Mouse (Mus musculus): ENCODE data around the gene Ccdc86. TPM values are rescaled to one million over a fixed set of nuclear protein-coding genes. Genes with fewer than 3 reads are reported as not detected.

Gene Ccdc86
- polyA plus RNA-seq, 1 experiment from 2014 or later: 12.1 TPM

DNA sequence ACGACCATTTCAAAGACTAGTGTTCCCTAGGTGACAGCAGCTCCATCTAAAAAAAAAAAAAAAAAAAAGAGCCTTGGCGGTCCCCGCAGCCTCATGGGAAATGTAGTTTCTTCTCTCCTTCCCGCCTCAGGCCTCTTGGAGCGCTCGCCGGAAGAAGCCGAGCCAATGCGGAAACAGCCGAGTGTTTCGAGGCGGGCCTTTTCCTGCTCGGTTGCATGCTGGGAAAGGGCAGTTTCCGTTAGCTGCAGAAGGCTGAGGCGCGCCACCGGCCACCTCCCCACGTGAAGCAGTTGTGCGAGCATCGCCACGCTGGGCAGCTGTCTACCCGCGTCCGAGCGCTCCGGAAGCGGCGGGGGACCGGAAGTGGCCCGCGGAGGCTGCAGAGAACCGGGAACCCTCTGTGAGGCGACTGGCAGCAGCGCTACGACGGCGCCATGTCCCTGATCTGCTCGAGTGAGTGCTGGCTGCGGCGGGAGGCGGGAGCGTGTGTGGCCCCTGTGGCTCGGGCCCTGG is 54.0 kb downstream of the Ccdc86 start, which contains the start of gene Prpf19:
TSS of gene Prpf19 (plus strand) at position 216 of the 513 bp plus-strand sequence.
- H3K4me3 ChIP-seq (ENCODE audit: low read depth, low read length): peak within 1 kb of the TSS; percentile 89
- H3K9me3 ChIP-seq (replicated peaks; ENCODE audit: control insufficient read depth, low read length): no peaks in the 10 kb centered on the region
- H3K36me3 ChIP-seq (ENCODE audit: control insufficient read depth, insufficient read depth, low read length): peaks cover 22% of the 10 kb centered on the region
- peak within 1 kb of the TSS; percentile 89 for H3K27ac ChIP-seq (ENCODE audit: low read depth, low read length)
- DNase-seq (ENCODE audit: low spot score): peak; percentile 99
- WGBS: under 1% methylated on average over 43 of the region's 43 CpGs
- no peaks in the 10 kb centered on the region for H3K27me3 ChIP-seq (replicated peaks; ENCODE audit: control insufficient read depth, insufficient read depth, low read length)
- H3K4me2 ChIP-seq (ENCODE audit: low read length): peak within 1 kb of the TSS; percentile 64
- peak within 1 kb of the TSS; percentile 87 for H3K9ac ChIP-seq (ENCODE audit: low read length)
- ATAC-seq: peak; percentile 97
- H3K4me1 ChIP-seq (ENCODE audit: control insufficient read depth, insufficient read depth, low read length): peaks cover 11% of the 10 kb centered on the region

DNA sequence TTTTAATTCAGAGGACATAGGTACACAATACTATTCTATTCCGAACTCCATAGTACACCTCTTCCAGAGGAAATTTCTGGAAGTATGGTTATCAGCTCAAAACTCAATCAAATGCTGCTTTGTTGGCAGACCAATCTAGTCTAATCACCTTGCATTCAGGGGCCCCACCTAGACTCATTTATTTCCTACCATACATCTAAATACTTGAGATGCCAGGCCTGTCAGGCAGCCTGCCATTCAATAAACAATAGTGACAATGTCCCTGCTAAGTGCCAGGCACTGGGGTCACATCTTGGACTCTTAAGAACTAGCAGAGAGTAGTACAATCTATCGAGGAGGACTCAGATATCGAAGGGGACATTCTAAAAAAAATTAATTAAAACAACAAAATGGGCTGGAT is 56.9 kb downstream of the Ccdc86 start:
- Histone ChIP-seq H3K4me2 (ENCODE audit: low read length) (no peak overlapping the region), H3K4me1 (ENCODE audit: control insufficient read depth, insufficient read depth, low read length) (peaks cover 11% of the 10 kb centered on the region), H3K9me3 (replicated peaks; ENCODE audit: control insufficient read depth, low read length) (no peaks in the 10 kb centered on the region), H3K27me3 (replicated peaks; ENCODE audit: control insufficient read depth, insufficient read depth, low read length) (no peaks in the 10 kb centered on the region), H3K4me3 (ENCODE audit: low read depth, low read length) (no peak overlapping the region), H3K27ac (ENCODE audit: low read depth, low read length) (no peak overlapping the region), H3K36me3 (ENCODE audit: control insufficient read depth, insufficient read depth, low read length) (no peaks in the 10 kb centered on the region), H3K9ac (ENCODE audit: low read length) (no peak overlapping the region)
- 87% methylated on average over 3 of the region's 3 CpGs for WGBS
- ATAC-seq (no peak), DNase-seq (ENCODE audit: low spot score) (no peak)

Other genes with a start within 250 kb of the Ccdc86 start
- 0.29 TPM in 1 of 2 replicates, not detected in the other for gene Cd5, start 210.3 kb downstream of the Ccdc86 start, polyA plus RNA-seq (2014; fragmentation: Nextera tagmentation; extraction: Ambion mirVana)
- gene Cd6, start 119.2 kb downstream of the Ccdc86 start, polyA plus RNA-seq (2014; fragmentation: Nextera tagmentation; extraction: Ambion mirVana): not detected in 2 replicates
- 0.34 and 0.49 TPM in 2 replicates for gene Slc15a3, start 109.5 kb downstream of the Ccdc86 start, polyA plus RNA-seq (2014; fragmentation: Nextera tagmentation; extraction: Ambion mirVana)
- 106 and 149 TPM in 2 replicates for gene Tmem132a, start 79.3 kb downstream of the Ccdc86 start, polyA plus RNA-seq (2014; fragmentation: Nextera tagmentation; extraction: Ambion mirVana)
- 42.7 and 47.7 TPM in 2 replicates for gene Tmem109, start 67.3 kb downstream of the Ccdc86 start, polyA plus RNA-seq (2014; fragmentation: Nextera tagmentation; extraction: Ambion mirVana)
- 44.2 and 45.5 TPM in 2 replicates for gene Prpf19, start 54.0 kb downstream of the Ccdc86 start, polyA plus RNA-seq (2014; fragmentation: Nextera tagmentation; extraction: Ambion mirVana)
- gene Zp1, start 28.6 kb downstream of the Ccdc86 start, polyA plus RNA-seq (2014; fragmentation: Nextera tagmentation; extraction: Ambion mirVana): 0.99 TPM in 1 of 2 replicates, not detected in the other
- 0.16 and 0.18 TPM in 2 replicates for gene Ptgdr2, start 12.1 kb downstream of the Ccdc86 start, polyA plus RNA-seq (2014; fragmentation: Nextera tagmentation; extraction: Ambion mirVana)
- not detected in 2 replicates for gene Ms4a10, start 25.4 kb upstream of the Ccdc86 start, polyA plus RNA-seq (2014; fragmentation: Nextera tagmentation; extraction: Ambion mirVana)
- gene Ms4a15, start 44.0 kb upstream of the Ccdc86 start, polyA plus RNA-seq (2014; fragmentation: Nextera tagmentation; extraction: Ambion mirVana): 0.25 TPM in 1 of 2 replicates, not detected in the other
- gene Ms4a18, start 68.8 kb upstream of the Ccdc86 start, polyA plus RNA-seq (2014; fragmentation: Nextera tagmentation; extraction: Ambion mirVana): not detected in 2 replicates
- not detected in 2 replicates for gene Ms4a8a, start 131.8 kb upstream of the Ccdc86 start, polyA plus RNA-seq (2014; fragmentation: Nextera tagmentation; extraction: Ambion mirVana)
- gene 1700017D01Rik, start 181.6 kb upstream of the Ccdc86 start, polyA plus RNA-seq (2014; fragmentation: Nextera tagmentation; extraction: Ambion mirVana): not detected in 2 replicates
- not detected in 2 replicates for gene 1700025F22Rik, start 216.1 kb upstream of the Ccdc86 start, polyA plus RNA-seq (2014; fragmentation: Nextera tagmentation; extraction: Ambion mirVana)
- not detected in 2 replicates for gene Ms4a13, start 247.5 kb upstream of the Ccdc86 start, polyA plus RNA-seq (2014; fragmentation: Nextera tagmentation; extraction: Ambion mirVana)

Data from forebrain, embryonic 14.5 days (tissue).